ENCODE assay signal across 12 mouse cellular contexts in genomic region chr1:43862614-43863013, GRCm38 (mm10). TPM values are rescaled to one million over a fixed set of nuclear protein-coding genes. Genes with fewer than 3 reads are reported as not detected.
A peak's percentile ranks its signal among the peaks of the same experiment; 100 is the strongest.
DNase-seq lines count a peak whose midpoint lies in the region.
"Had no signal": no experiment of that assay in that cellular context is flagged by ENCODE, and none has a peak within 500 bp of the region (broad histone marks: within the 10 kb centered on the region; RNA-seq: fewer than 3 reads in every experiment).

No protein-coding gene starts in this region.

- peak; percentile 25 for DNase-seq in adrenal gland, adult 2 months
- no peak for DNase-seq in adrenal gland, postnatal 4 days (ENCODE audit: low spot score in 2 of 2)
- DNase-seq in kidney, adult 9 months, result peak; percentile 84
- no peak for DNase-seq in kidney, postnatal 10 days
- peak; percentile 76 for DNase-seq in NIH3T3 (ENCODE audit: low read depth)
- peak; percentile 20 for DNase-seq in layer of hippocampus, adult 9-10 months (ENCODE audit: low spot score)
- no peak for DNase-seq in neural tube, embryonic 10.5 days (ENCODE audit: extremely low spot score, low spot score)
- DNase-seq in testis, postnatal 14 days (ENCODE audit: low spot score), result no peak
- DNase-seq: cerebellum, adult 18-20 months; gastrocnemius, postnatal 10 days; heart, adult 18-20 months; spleen, adult 18-20 months had no signal

RNA-seq across cellular contexts. Expression of gene Uxs1, which starts 35.0 kb away (rescaled TPM):
- total RNA-seq in adrenal gland, adult 2 months (2021), result 10 to 100 TPM; 48.4 to 65.3 TPM
- polyA plus RNA-seq in adrenal gland, adult 2 months (2012; rRNA removed), result 18.1 and 27.4 TPM in 2 replicates
- total RNA-seq in adrenal gland, postnatal 4 days (2021), result 10 to 100 TPM; 40.6 to 41.6 TPM

Comparison
In these comparisons a context has a peak if more than half of its experiments do, and no peak if none do; other contexts are left out.
1. DNase-seq: peak in adrenal gland, adult 2 months (single experiment), kidney, adult 9 months (single experiment), NIH3T3 (single experiment) and layer of hippocampus, adult 9-10 months (single experiment); none in adrenal gland, postnatal 4 days (0 of 2), kidney, postnatal 10 days (single experiment), neural tube, embryonic 10.5 days (single experiment) and testis, postnatal 14 days (single experiment).